Mouse (Mus musculus) midbrain, embryonic 13.5 days (tissue): Measurements from ENCODE around the gene Adamts20. TPM values are rescaled to one million over a fixed set of nuclear protein-coding genes. Genes with fewer than 3 reads are reported as not detected.

Experiments
- ATAC-seq: fragments of 200-750 bp; cut with Nextera tagmentation; 2 replicates; pipeline ENCODE4 v1.8.0; 2017; ENCODE audit warnings: mild to moderate bottlenecking, moderate TSS enrichment, moderate library complexity
- H3K27ac ChIP-seq: fragments of 300-500 bp; sonication (generic); 2 replicates; pipeline ENCODE4 v1.5.1; 2015; ENCODE audit warnings: inconsistent platforms, mild to moderate bottlenecking, moderate library complexity
- H3K27me3 ChIP-seq: fragments of 300-500 bp; sonication (generic); 2 replicates; pipeline ENCODE4 v1.6.1; 2015; ENCODE audit warnings: mild to moderate bottlenecking, inconsistent platforms
- H3K36me3 ChIP-seq: fragments of 300-500 bp; sonication (generic); 2 replicates; pipeline ENCODE4 v1.6.1; 2015; ENCODE audit warnings: mild to moderate bottlenecking, inconsistent platforms
- H3K4me1 ChIP-seq: fragments of 300-500 bp; sonication (generic); replicated peaks from 2 replicates; pipeline ENCODE4 v1.6.1; 2015; ENCODE audit warnings: inconsistent platforms
- H3K4me2 ChIP-seq: fragments of 300-500 bp; sonication (generic); replicated peaks from 2 replicates; pipeline ENCODE4 v1.6.1; 2015; ENCODE audit warnings: moderate library complexity, mild to moderate bottlenecking, inconsistent platforms
- H3K4me3 ChIP-seq: fragments of 300-500 bp; sonication (generic); replicated peaks from 2 replicates; pipeline ENCODE4 v1.5.1; 2015; ENCODE audit warnings: mild to moderate bottlenecking, inconsistent platforms
- H3K9ac ChIP-seq: fragments of 300-500 bp; sonication (generic); replicated peaks from 2 replicates; pipeline ENCODE4 v1.6.1; 2015; ENCODE audit warnings: mild to moderate bottlenecking, inconsistent platforms
- H3K9me3 ChIP-seq: fragments of 300-500 bp; sonication (generic); 2 replicates; pipeline ENCODE4 v1.6.1; 2016; ENCODE audit warnings: mild to moderate bottlenecking, inconsistent platforms
- WGBS: fragments of 180-500 bp; shearing (Covaris S2); methylation state at CpG from one replicate; pipeline ENCODE4 v1.1.7; 2015; 5-methylcytosine and 5-hydroxymethylcytosine counted together
- polyA plus RNA-seq: library from polyadenylated mRNA; unstranded; fragments of >200 nt; fragmentation: Nextera tagmentation; extraction: Ambion mirVana; gene quantifications from 2 replicates; pipeline ENCODE4 v1.2.1, GENCODE M21; 2015

Adamts20 gene
- polyA plus RNA-seq, 1 experiment from 2014 or later = 1.7 TPM

DNA sequence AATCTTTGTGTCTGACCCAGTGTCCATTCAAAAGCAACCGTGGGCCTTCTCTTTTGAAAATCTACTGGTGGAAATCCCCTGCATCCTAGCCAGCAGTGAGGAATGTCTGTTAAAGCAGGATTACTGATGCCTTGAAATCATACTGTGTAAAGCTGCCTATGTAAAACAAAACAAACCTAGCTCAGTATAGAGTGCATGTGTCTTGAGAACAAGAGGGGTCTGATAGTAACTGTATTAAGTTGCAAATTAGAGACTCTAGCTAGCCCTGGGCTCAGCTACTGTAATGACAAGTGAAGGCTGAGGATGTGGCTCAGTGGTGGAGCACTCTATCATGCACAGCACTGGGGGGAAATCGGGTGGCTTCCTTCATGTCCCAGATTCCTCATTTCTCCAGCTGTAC lies 22.2 kb downstream of the Adamts20 start:
- H3K4me2 ChIP-seq = no peak overlapping the region
- H3K9me3 ChIP-seq = no peaks in the 10 kb centered on the region; the same call in 1 of the 2 replicates
- H3K4me1 ChIP-seq = peaks cover 20% of the 10 kb centered on the region
- H3K36me3 ChIP-seq = no peaks in the 10 kb centered on the region
- no peak overlapping the region for H3K9ac ChIP-seq
- H3K4me3 ChIP-seq = no peak overlapping the region
- peak; percentile 67; the same call in 1 of the 2 replicates for ATAC-seq
- no peak overlapping the region for H3K27ac ChIP-seq
- H3K27me3 ChIP-seq = no peaks in the 10 kb centered on the region
- WGBS = 15% methylated on average over 2 of the region's 2 CpGs

DNA sequence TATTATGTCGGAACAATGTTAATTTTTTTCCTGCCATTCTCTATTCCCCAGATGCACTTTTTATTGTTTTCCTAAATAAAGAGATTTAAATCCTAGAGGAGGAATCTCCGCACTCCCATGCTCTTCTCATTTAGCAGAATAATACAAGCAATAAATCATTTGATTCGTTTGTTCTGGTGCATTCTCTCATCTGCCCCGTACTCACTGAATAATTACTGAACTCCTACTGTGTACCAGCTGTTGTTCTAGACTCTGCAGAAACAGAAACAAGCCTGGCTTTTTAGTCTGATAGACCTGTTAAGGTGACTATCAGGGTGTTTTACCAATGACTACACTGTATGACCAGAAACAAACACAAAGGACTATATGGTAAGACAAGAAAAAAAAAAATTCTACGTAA lies 29.7 kb downstream of the Adamts20 start:
- Histone ChIP-seq H3K4me3 (no peak overlapping the region), H3K27ac (no peak overlapping the region), H3K9ac (no peak overlapping the region), H3K4me2 (no peak overlapping the region), H3K27me3 (no peaks in the 10 kb centered on the region), H3K9me3 (no peaks in the 10 kb centered on the region), H3K36me3 (no peaks in the 10 kb centered on the region), H3K4me1 (no peaks in the 10 kb centered on the region)
- ATAC-seq = no peak
- WGBS = 71% methylated on average over 5 of the region's 5 CpGs

DNA sequence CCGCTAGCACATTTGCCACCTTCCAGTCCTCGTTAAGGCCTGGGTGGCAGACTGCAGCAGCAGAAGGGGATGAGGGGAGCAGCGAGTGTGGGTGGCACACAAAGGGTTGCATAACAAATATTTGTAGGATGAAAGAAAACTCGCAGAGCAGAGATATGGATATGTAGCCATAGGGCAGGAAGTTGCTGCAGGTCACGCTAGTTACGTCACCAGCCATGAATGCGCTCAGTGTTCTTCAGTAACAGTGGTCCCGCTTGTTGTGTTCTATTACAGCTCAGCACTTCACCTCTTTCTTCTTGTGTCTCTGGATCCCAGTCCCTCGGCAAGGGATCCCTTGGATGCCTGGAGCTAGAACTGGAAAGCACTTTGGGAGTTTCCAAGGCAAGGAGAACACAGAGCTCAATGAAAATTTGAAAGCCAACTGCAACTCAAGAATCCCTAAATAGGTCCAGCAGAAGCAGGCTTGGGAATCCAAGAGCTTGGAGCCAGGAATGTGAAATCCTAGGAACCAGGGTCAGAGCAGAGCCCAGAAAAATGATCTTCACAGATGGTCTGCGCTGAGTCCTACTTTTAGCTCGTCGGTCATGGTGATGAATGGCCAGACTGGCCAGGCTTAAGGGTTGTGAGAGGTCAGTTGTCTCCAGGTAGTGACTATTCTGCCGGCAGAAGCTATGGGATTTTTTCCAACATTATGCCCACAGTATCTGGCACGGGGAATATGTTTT lies 34.4 kb downstream of the Adamts20 start:
- Histone ChIP-seq H3K4me2 (no peak overlapping the region), H3K9ac (no peak overlapping the region), H3K4me1 (no peaks in the 10 kb centered on the region), H3K4me3 (no peak overlapping the region), H3K9me3 (no peaks in the 10 kb centered on the region), H3K27ac (no peak overlapping the region), H3K36me3 (no peaks in the 10 kb centered on the region), H3K27me3 (no peaks in the 10 kb centered on the region)
- 87% methylated on average over 14 of the region's 14 CpGs for WGBS
- ATAC-seq = no peak

DNA sequence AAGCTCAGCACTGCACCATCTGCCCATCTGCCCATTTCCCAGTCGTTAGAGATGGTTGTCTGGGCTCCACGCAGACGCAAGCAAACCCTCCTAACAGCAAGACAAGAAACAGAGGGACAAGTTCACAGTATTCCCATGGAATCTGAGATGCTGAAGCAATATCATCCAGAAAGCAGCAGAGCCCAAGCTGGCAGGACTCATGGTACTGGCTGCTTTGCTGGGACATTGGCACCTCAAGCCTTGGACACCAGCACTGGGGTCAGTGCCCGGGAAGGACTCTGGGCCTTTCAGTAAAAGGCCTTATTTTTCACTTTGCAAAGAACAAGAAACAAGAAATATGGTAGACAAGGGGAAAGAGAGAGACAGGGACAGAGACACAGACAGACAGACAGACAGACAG lies 36.5 kb downstream of the Adamts20 start:
- 92% methylated on average over 4 of the region's 4 CpGs for WGBS

GRCm38 (mm10) chr15:94427482-94428214 lies 37.6 kb downstream of the Adamts20 start:
- Histone ChIP-seq H3K9ac (no peak overlapping the region), H3K27me3 (no peaks in the 10 kb centered on the region), H3K27ac (no peak overlapping the region), H3K36me3 (no peaks in the 10 kb centered on the region), H3K4me1 (no peaks in the 10 kb centered on the region), H3K4me3 (no peak overlapping the region), H3K9me3 (no peaks in the 10 kb centered on the region), H3K4me2 (no peak overlapping the region)
- ATAC-seq = no peak
- 94% methylated on average over 9 of the region's 9 CpGs for WGBS

More for the DNA sequence above, 36.5 kb downstream of the Adamts20 start:
- ATAC-seq = no peak
- Histone ChIP-seq H3K4me2 (no peak overlapping the region), H3K4me1 (no peaks in the 10 kb centered on the region), H3K27me3 (no peaks in the 10 kb centered on the region), H3K36me3 (no peaks in the 10 kb centered on the region), H3K9ac (no peak overlapping the region), H3K4me3 (no peak overlapping the region), H3K9me3 (no peaks in the 10 kb centered on the region), H3K27ac (no peak overlapping the region)

DNA sequence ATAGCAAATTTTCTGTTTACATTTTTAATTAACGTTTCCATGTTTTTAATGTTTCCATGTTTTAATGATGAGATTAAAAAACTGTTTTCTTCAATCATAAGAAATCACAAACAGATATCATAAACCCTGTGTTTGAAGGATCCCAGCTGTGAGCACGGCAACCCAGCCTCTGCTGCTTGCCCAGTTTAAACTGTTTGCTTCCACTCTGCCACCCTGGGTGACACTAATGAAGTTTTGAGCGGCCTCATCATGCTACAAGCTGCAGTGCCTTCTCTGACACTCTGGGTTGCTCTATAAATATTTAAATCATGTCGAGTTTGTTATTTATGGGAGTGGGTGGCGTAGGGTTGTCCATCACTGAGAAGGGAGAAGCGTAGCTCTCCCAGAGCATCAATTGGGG lies 44.7 kb downstream of the Adamts20 start:
- H3K9me3 ChIP-seq = no peaks in the 10 kb centered on the region
- ATAC-seq = no peak
- H3K4me3 ChIP-seq = no peak overlapping the region
- H3K27ac ChIP-seq = no peak overlapping the region
- H3K4me2 ChIP-seq = no peak overlapping the region
- 60% methylated on average over 6 of the region's 6 CpGs for WGBS
- no peaks in the 10 kb centered on the region for H3K36me3 ChIP-seq
- no peaks in the 10 kb centered on the region for H3K27me3 ChIP-seq
- no peak overlapping the region for H3K9ac ChIP-seq
- H3K4me1 ChIP-seq = peaks cover 8% of the 10 kb centered on the region

DNA sequence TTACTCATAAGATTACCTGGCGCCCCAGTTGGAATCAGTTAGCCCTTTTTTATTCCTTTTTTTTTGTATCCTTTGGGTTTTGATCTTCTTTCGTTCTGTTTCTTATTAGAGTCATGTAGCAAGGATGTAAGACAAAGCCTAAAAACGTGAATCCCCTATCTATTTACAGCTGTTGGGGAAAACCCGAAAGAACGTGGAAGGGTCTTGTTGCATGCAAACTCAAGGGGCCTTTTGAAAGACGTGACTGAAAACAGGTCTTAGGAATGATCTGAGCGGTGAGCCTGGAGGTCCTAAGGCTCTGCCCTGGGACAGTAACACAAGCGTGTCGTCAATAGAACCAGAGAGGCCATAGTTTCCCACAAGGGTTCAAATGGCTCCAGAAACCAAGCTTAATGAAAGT lies 46.1 kb downstream of the Adamts20 start:
- Histone ChIP-seq H3K27ac (no peak overlapping the region), H3K4me2 (no peak overlapping the region), H3K4me3 (no peak overlapping the region), H3K9ac (no peak overlapping the region), H3K9me3 (no peaks in the 10 kb centered on the region), H3K36me3 (no peaks in the 10 kb centered on the region), H3K27me3 (no peaks in the 10 kb centered on the region), H3K4me1 (peaks cover 8% of the 10 kb centered on the region)
- 91% methylated on average over 9 of the region's 9 CpGs for WGBS
- ATAC-seq = no peak

DNA sequence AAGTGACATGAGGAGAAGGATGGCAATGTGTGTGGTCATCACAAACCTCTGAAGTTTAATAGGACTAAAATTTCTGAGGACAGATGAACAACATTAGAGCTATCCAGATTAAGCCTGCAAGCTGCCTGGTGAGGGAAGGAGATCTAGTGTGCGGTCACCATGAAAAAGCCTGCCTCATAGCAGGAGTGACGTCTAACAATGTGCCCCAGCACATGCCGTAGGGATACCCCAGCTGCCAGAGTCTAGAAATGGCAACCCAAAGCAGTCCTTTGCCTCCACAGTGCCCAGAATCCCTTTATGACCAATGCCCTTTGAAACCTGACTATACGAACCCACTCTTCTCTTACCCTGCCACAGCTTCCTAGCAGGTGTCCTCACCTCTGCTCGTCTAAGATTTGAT lies 46.8 kb downstream of the Adamts20 start:
- Histone ChIP-seq H3K36me3 (no peaks in the 10 kb centered on the region), H3K27ac (no peak overlapping the region), H3K9me3 (no peaks in the 10 kb centered on the region), H3K4me3 (no peak overlapping the region), H3K4me1 (peaks cover 8% of the 10 kb centered on the region), H3K9ac (no peak overlapping the region), H3K4me2 (no peak overlapping the region), H3K27me3 (no peaks in the 10 kb centered on the region)
- WGBS = 83% methylated on average over 5 of the region's 5 CpGs
- ATAC-seq = no peak

GRCm38 (mm10) chr15:94417216-94418155 lies 47.7 kb downstream of the Adamts20 start:
- no peaks in the 10 kb centered on the region for H3K27me3 ChIP-seq
- H3K36me3 ChIP-seq = no peaks in the 10 kb centered on the region
- H3K9me3 ChIP-seq = no peaks in the 10 kb centered on the region
- no peak overlapping the region for H3K27ac ChIP-seq
- 75% methylated on average over 18 of the region's 18 CpGs for WGBS
- no peak overlapping the region for H3K4me2 ChIP-seq
- H3K9ac ChIP-seq = no peak overlapping the region
- no peak overlapping the region for H3K4me3 ChIP-seq
- no peak for ATAC-seq
- peaks cover 8% of the 10 kb centered on the region for H3K4me1 ChIP-seq

- peaks cover 21% of the 10 kb centered on the region for H3K27me3 ChIP-seq
- WGBS = 47% methylated on average over 7 of the region's 7 CpGs
- no peaks in the 10 kb centered on the region for H3K9me3 ChIP-seq
- H3K27ac ChIP-seq = no peak overlapping the region
- H3K36me3 ChIP-seq = no peaks in the 10 kb centered on the region
- no peak overlapping the region for H3K4me2 ChIP-seq
- peak; percentile 71 for ATAC-seq
- no peak overlapping the region for H3K4me3 ChIP-seq
- no peak overlapping the region for H3K9ac ChIP-seq
- H3K4me1 ChIP-seq = peaks cover 7% of the 10 kb centered on the region
Measured at GRCm38 (mm10) chr15:94409832-94410231, 55.4 kb downstream of the Adamts20 start.

DNA sequence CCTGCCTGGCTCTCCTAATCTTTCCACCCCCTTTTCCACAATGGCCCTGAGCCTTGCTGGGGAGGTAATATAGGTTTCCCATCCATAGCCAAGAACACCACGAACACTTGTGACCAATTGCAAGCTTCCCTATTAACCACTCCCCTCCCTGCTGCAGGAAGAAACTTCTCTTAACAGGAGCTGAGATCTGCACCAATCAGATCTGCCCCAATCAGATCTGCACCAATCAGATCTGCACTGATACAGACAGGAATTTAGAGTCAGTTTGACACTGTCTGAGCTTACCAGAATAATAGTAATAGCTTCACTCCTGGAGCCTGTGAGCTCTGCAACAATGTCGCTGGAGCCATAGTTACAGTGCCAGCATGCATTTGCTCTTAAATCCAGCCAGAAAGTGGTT lies 58.9 kb downstream of the Adamts20 start:
- H3K9me3 ChIP-seq = no peaks in the 10 kb centered on the region
- peaks cover 36% of the 10 kb centered on the region for H3K27me3 ChIP-seq
- ATAC-seq = no peak
- no peaks in the 10 kb centered on the region for H3K36me3 ChIP-seq
- WGBS = 22% methylated on average over 2 of the region's 2 CpGs
- H3K9ac ChIP-seq = no peak overlapping the region
- no peak overlapping the region for H3K4me2 ChIP-seq
- no peak overlapping the region for H3K4me3 ChIP-seq
- H3K4me1 ChIP-seq = peaks cover 19% of the 10 kb centered on the region
- H3K27ac ChIP-seq = no peak overlapping the region
